Mouse (Mus musculus) E14TG2a.4 (cell line): Measurements from ENCODE around the gene Fgf15.

Experiments
- CTCF ChIP-seq: conservative IDR thresholded peaks from 2 replicates; pipeline ENCODE4 v1.5.1; 2014; ENCODE audit warnings: low read length
- NANOG ChIP-seq: IDR thresholded peaks from 2 replicates; pipeline ENCODE4 v1.6.1; 2014; ENCODE audit warnings: borderline replicate concordance, low read length, mixed read lengths
- POU5F1 ChIP-seq: IDR thresholded peaks from 2 replicates; pipeline ENCODE4 v1.6.1; 2014; ENCODE audit warnings: low read length, borderline replicate concordance

- TF ChIP-seq POU5F1, result no peak
- no peak for TF ChIP-seq CTCF
- TF ChIP-seq NANOG, result no peak
Observed at GRCm38 (mm10) chr7:144912897-144913296, 16.6 kb downstream of the Fgf15 start.
